Mouse (Mus musculus) neural tube, embryonic 12.5 days (tissue): ENCODE measurements around the gene Mbd3. TPM values are rescaled to one million over a fixed set of nuclear protein-coding genes. Genes with fewer than 3 reads are reported as not detected.

Source experiments
- ATAC-seq: fragments of 200-750 bp; cut with Nextera tagmentation; 2 replicates; pipeline ENCODE4 v1.8.0; 2017; ENCODE audit warnings: low read depth, mild to moderate bottlenecking, moderate TSS enrichment, moderate library complexity; ENCODE audit not compliant: low FRiP score
- H3K27ac ChIP-seq: fragments of 300-500 bp; sonication (generic); 2 replicates; pipeline ENCODE4 v1.5.1; 2016
- H3K27me3 ChIP-seq: fragments of 300-500 bp; sonication (generic); replicated peaks from 2 replicates; pipeline ENCODE4 v1.6.1; 2016; ENCODE audit warnings: mild to moderate bottlenecking
- H3K36me3 ChIP-seq: fragments of 300-500 bp; sonication (generic); 2 replicates; pipeline ENCODE4 v1.6.1; 2016; ENCODE audit warnings: mild to moderate bottlenecking
- H3K4me1 ChIP-seq: fragments of 300-500 bp; sonication (generic); 2 replicates; pipeline ENCODE4 v1.6.1; 2016
- H3K4me2 ChIP-seq: fragments of 300-500 bp; sonication (generic); replicated peaks from 2 replicates; pipeline ENCODE4 v1.6.1; 2016; ENCODE audit warnings: mild to moderate bottlenecking
- H3K4me3 ChIP-seq: fragments of 300-500 bp; sonication (generic); 2 replicates; pipeline ENCODE4 v1.5.1; 2016
- H3K9ac ChIP-seq: fragments of 300-500 bp; sonication (generic); 2 replicates; pipeline ENCODE4 v1.6.1; 2016; ENCODE audit warnings: mild to moderate bottlenecking
- H3K9me3 ChIP-seq: fragments of 300-500 bp; sonication (generic); 2 replicates; pipeline ENCODE4 v1.6.1; 2016; ENCODE audit warnings: mild to moderate bottlenecking
- WGBS: fragments of 180-500 bp; shearing (Covaris S2); methylation state at CpG from one replicate; pipeline ENCODE4 v1.1.7; 2016; 5-methylcytosine and 5-hydroxymethylcytosine counted together
- microRNA-seq: library from miRNA; unstranded; fragments of <30 nt; microRNA quantifications from one replicate; pipeline ENCODE4, GENCODE M21; 2017
- polyA plus RNA-seq: library from polyadenylated mRNA; unstranded; fragments of >200 nt; fragmentation: Nextera tagmentation; extraction: Ambion mirVana; gene quantifications from 2 replicates; pipeline ENCODE4 v1.2.1, GENCODE M21; 2016

Gene Mbd3
- polyA plus RNA-seq, 1 experiment from 2014 or later, result 304 TPM

DNA sequence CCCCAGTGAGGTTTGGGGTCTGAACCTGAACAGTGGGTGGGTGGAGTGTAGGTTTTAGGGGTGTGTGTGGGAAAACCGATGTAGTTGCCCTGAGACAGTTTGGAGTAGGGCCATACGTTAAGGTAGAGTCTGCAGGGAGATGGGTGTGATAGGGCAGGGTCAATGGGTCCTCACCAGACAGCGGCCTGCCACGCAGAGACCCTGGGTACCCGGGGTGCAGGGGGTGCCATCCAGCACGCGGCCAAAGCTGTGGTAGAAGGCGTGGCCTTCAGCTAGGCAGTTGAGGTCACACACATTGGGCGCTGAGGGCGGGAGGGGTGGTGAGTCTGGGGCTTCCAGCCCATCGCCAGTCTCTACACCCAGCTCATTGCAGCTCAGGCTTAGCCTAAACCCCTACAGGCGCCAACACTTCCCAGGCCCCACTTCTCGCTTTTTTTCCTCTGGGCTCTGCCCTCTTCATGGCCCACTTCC lies 55.9 kb downstream of the Mbd3 start:
- Histone ChIP-seq H3K4me3 (peak overlapping the region; percentile 30; the same call in 1 of the 2 replicates), H3K9ac (no peak overlapping the region), H3K9me3 (no peaks in the 10 kb centered on the region), H3K4me2 (peak overlapping the region; percentile 61), H3K27ac (no peak overlapping the region), H3K27me3 (peaks cover 85% of the 10 kb centered on the region), H3K4me1 (peaks cover 44% of the 10 kb centered on the region), H3K36me3 (no peaks in the 10 kb centered on the region)
- 26% methylated on average over 13 of the region's 13 CpGs for WGBS
- ATAC-seq, result peak; percentile 8; the same call in 1 of the 2 replicates

DNA sequence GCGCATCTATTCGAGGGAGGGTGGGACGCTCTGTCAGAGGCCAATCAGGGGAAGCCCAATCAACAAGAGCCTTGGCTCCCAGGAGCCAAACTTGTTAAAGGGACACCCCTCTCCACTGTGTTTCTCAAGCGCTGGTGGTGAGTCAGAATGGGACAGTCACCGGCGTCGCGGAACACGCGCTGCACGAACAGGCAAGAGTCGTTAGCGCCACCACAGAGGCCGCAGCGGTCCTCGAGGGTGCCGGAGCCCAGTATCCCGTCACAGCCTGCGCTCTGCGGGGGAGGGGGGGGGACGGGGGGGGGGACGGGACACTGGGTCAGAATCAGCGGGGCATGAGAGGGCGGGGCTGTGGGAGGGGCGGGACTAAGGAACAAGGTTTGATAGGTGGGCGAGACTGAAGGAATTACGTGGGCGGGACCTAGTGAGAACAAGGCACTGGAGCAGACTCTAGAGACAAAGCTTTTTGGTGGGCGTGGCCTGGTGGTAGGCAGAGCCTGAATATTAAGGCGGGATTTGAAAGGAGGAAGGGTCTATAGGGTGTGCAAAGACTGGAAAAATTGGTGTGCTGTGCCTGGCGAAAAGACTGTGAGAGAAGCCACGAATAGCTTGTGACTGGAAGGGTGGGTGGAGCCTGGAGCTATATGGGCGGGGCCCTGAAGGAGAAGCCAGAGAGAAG lies 56.5 kb downstream of the Mbd3 start:
- Histone ChIP-seq H3K4me1 (peaks cover 39% of the 10 kb centered on the region), H3K27me3 (peaks cover 80% of the 10 kb centered on the region), H3K4me3 (peak overlapping the region; percentile 30), H3K9ac (no peak overlapping the region), H3K4me2 (peak overlapping the region; percentile 61), H3K9me3 (no peaks in the 10 kb centered on the region), H3K36me3 (no peaks in the 10 kb centered on the region), H3K27ac (no peak overlapping the region)
- peak; percentile 64 for ATAC-seq
- under 1% methylated on average over 32 of the region's 33 CpGs for WGBS

Small RNA genes lying within 50 kb of the gene (microRNA-seq; reads per million reads assigned to microRNA genes)
- gene Gm22721, result not detected

Other genes starting within 250 kb of the Mbd3 start
- gene Cirbp, start 233.6 kb downstream of the Mbd3 start, polyA plus RNA-seq, result 262 and 273 TPM in 2 replicates
- gene 1600002K03Rik, start 226.6 kb downstream of the Mbd3 start, polyA plus RNA-seq, result 14.9 and 15.7 TPM in 2 replicates
- 47.9 and 48.0 TPM in 2 replicates for gene Efna2, start 220.1 kb downstream of the Mbd3 start, polyA plus RNA-seq
- gene Mum1, start 173.1 kb downstream of the Mbd3 start, polyA plus RNA-seq, result 52.1 and 54.6 TPM in 2 replicates
- 214 and 227 TPM in 2 replicates for gene Ndufs7, start 150.4 kb downstream of the Mbd3 start, polyA plus RNA-seq
- gene Gamt, start 138.5 kb downstream of the Mbd3 start, polyA plus RNA-seq, result 37.9 and 38.6 TPM in 2 replicates
- 66.6 TPM in 2 replicates for gene Dazap1, start 138.1 kb downstream of the Mbd3 start, polyA plus RNA-seq
- 643 and 654 TPM in 2 replicates for gene Rps15, start 107.1 kb downstream of the Mbd3 start, polyA plus RNA-seq
- gene Apc2, start 103.6 kb downstream of the Mbd3 start, polyA plus RNA-seq, result 160 and 175 TPM in 2 replicates
- 37.7 and 41.1 TPM in 2 replicates for gene 2310011J03Rik, start 79.0 kb downstream of the Mbd3 start, polyA plus RNA-seq
- gene Pcsk4, start 70.1 kb downstream of the Mbd3 start, polyA plus RNA-seq, result 2.2 and 2.3 TPM in 2 replicates
- gene Reep6, start 69.6 kb downstream of the Mbd3 start, polyA plus RNA-seq, result 3.4 and 3.6 TPM in 2 replicates
- 0.50 and 1.1 TPM in 2 replicates for gene Adamtsl5, start 51.1 kb downstream of the Mbd3 start, polyA plus RNA-seq
- gene Plk5, start 43.1 kb downstream of the Mbd3 start, polyA plus RNA-seq, result 0.29 and 0.49 TPM in 2 replicates
- 23.6 and 26.5 TPM in 2 replicates for gene Mex3d, start 11.9 kb downstream of the Mbd3 start, polyA plus RNA-seq
- gene Uqcr11, start 7.3 kb upstream of the Mbd3 start, polyA plus RNA-seq, result 436 and 478 TPM in 2 replicates
- 156 and 166 TPM in 2 replicates for gene Tcf3, start 34.1 kb upstream of the Mbd3 start, polyA plus RNA-seq
- 1.0 and 1.2 TPM in 2 replicates for gene Onecut3, start 95.3 kb upstream of the Mbd3 start, polyA plus RNA-seq
- 1.0 TPM in 2 replicates for gene Atp8b3, start 139.6 kb upstream of the Mbd3 start, polyA plus RNA-seq
- 35.6 and 35.9 TPM in 2 replicates for gene Rexo1, start 162.0 kb upstream of the Mbd3 start, polyA plus RNA-seq
- gene Klf16, start 177.8 kb upstream of the Mbd3 start, polyA plus RNA-seq, result 7.3 and 7.5 TPM in 2 replicates
- 126 and 127 TPM in 2 replicates for gene Abhd17a, start 190.8 kb upstream of the Mbd3 start, polyA plus RNA-seq
- gene Scamp4, start 203.3 kb upstream of the Mbd3 start, polyA plus RNA-seq, result 60.8 and 63.9 TPM in 2 replicates
- 5.4 and 6.7 TPM in 2 replicates for gene Adat3, start 203.3 kb upstream of the Mbd3 start, polyA plus RNA-seq
- 3.6 and 6.0 TPM in 2 replicates for gene Gm49322, start 206.5 kb upstream of the Mbd3 start, polyA plus RNA-seq
- gene Csnk1g2, start 223.3 kb upstream of the Mbd3 start, polyA plus RNA-seq, result 173 and 192 TPM in 2 replicates